Mouse (Mus musculus): ENCODE measurements around the gene Slc22a16. TPM values are rescaled to one million over a fixed set of nuclear protein-coding genes. Genes with fewer than 3 reads are reported as not detected.

Slc22a16 gene
- not detected in 2 replicates for polyA plus RNA-seq (2014; fragmentation: Nextera tagmentation; extraction: Ambion mirVana)

DNA sequence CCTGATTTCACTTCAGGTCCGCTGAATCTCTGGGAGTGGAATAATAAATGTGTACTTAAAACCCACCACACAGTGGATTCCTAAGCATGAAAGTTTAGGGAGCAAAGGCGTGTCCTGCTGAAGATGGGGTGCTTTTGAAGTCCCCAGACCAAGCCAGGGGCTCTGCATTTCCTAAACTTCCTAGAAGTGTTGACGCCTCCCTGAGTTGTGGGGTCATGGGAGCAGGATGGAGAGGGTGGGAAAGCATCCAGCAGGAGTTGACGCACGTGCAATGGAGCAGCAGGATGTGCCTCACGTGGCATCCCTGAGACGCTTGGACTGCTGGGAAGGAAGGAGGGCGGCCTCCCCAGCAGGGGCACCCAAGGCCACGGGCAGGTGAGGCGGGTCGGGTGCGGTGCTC lies at the start of gene Slc22a16:
Gene Slc22a16 (plus strand): TSS at position 301 of the 400 bp plus-strand sequence.
- H3K9me3 ChIP-seq (ENCODE audit: control insufficient read depth, low read length): no peaks in the 10 kb centered on the region
- 94% methylated on average over 12 of the region's 12 CpGs for WGBS
- H3K4me1 ChIP-seq (replicated peaks; ENCODE audit: control insufficient read depth, insufficient read depth, low read length): no peaks in the 10 kb centered on the region
- no peak within 1 kb of the TSS for H3K9ac ChIP-seq (ENCODE audit: low read length)
- no peak within 1 kb of the TSS for H3K4me3 ChIP-seq (ENCODE audit: low read depth, low read length)
- no peaks in the 10 kb centered on the region for H3K27me3 ChIP-seq (ENCODE audit: control insufficient read depth, insufficient read depth, low read length)
- no peak within 1 kb of the TSS for H3K4me2 ChIP-seq (ENCODE audit: low read depth, low read length, severe bottlenecking)
- no peak within 1 kb of the TSS for H3K27ac ChIP-seq (ENCODE audit: low read depth, low read length)
- no peak for DNase-seq (ENCODE audit: low spot score)
- no peaks in the 10 kb centered on the region for H3K36me3 ChIP-seq (ENCODE audit: control insufficient read depth, insufficient read depth, low read length)
- ATAC-seq (replicated peaks; ENCODE audit: low FRiP score): no peak

- WGBS: 12% methylated on average over 12 of the region's 12 CpGs
- H3K27me3 ChIP-seq (ENCODE audit: control insufficient read depth, insufficient read depth, low read length): no peaks in the 10 kb centered on the region
- DNase-seq (ENCODE audit: low spot score) (no peak), ATAC-seq (replicated peaks; ENCODE audit: low FRiP score) (peak; percentile 75)
- peak overlapping the region; percentile 16; the same call in 1 of the 2 replicates for H3K9ac ChIP-seq (ENCODE audit: low read length)
- no peak overlapping the region for H3K4me2 ChIP-seq (ENCODE audit: low read depth, low read length, severe bottlenecking)
- H3K4me3 ChIP-seq (ENCODE audit: low read depth, low read length): no peak overlapping the region
- H3K9me3 ChIP-seq (ENCODE audit: control insufficient read depth, low read length): no peaks in the 10 kb centered on the region
- peak overlapping the region; percentile 42; the same call in 1 of the 2 replicates for H3K27ac ChIP-seq (ENCODE audit: low read depth, low read length)
- H3K4me1 ChIP-seq (replicated peaks; ENCODE audit: control insufficient read depth, insufficient read depth, low read length): peaks cover 5% of the 10 kb centered on the region; the same call in 1 of the 2 replicates
- no peaks in the 10 kb centered on the region for H3K36me3 ChIP-seq (ENCODE audit: control insufficient read depth, insufficient read depth, low read length)
Observed at GRCm38 (mm10) chr10:40521579-40521978, 48.6 kb upstream of the Slc22a16 start.

DNA sequence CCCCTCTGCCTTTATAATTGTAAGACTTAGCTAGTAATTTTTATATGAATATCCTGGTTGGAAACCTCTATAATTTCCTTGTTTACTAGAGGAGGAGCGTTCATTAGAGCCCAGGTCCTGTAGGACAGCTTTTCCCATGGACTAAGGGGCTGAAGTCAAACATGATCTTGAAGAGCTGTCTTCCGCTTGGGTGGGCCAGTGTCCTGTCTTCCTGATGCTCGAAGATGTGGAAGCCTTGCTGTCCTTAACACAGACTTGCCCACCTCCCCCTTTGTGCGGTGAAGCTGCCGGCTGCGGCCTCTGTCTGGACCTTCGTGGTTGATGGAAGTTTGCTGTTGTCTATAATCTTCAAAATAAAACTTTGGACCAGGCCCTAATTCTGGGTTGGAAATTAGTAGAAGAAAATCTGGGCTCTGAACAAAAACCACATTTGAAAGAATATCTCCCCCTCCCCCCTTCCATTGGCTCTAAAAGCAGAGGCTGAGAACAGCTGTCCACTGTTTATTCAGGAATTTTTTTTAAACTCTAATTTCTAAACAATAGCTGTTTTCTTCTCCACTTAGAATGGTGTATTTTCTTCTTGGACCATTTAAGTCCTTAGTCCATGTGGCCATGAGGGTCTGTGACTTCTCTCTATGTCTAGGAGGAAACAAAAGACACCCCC lies 46.7 kb upstream of the Slc22a16 start:
- Histone ChIP-seq H3K27me3 (ENCODE audit: control insufficient read depth, insufficient read depth, low read length) (peaks cover 3% of the 10 kb centered on the region; the same call in 1 of the 2 replicates), H3K4me1 (replicated peaks; ENCODE audit: control insufficient read depth, insufficient read depth, low read length) (peaks cover 5% of the 10 kb centered on the region; the same call in 1 of the 2 replicates), H3K4me3 (ENCODE audit: low read depth, low read length) (no peak overlapping the region), H3K9ac (ENCODE audit: low read length) (no peak overlapping the region), H3K36me3 (ENCODE audit: control insufficient read depth, insufficient read depth, low read length) (no peaks in the 10 kb centered on the region), H3K4me2 (ENCODE audit: low read depth, low read length, severe bottlenecking) (no peak overlapping the region), H3K27ac (ENCODE audit: low read depth, low read length) (no peak overlapping the region), H3K9me3 (ENCODE audit: control insufficient read depth, low read length) (no peaks in the 10 kb centered on the region)
- no peak for ATAC-seq (replicated peaks; ENCODE audit: low FRiP score)
- 71% methylated on average over 7 of the region's 7 CpGs for WGBS
- DNase-seq (ENCODE audit: low spot score): no peak

- Histone ChIP-seq H3K4me2 (ENCODE audit: low read depth, low read length, severe bottlenecking) (no peak overlapping the region), H3K4me3 (ENCODE audit: low read depth, low read length) (no peak overlapping the region), H3K27ac (ENCODE audit: low read depth, low read length) (no peak overlapping the region), H3K9me3 (ENCODE audit: control insufficient read depth, low read length) (no peaks in the 10 kb centered on the region), H3K27me3 (ENCODE audit: control insufficient read depth, insufficient read depth, low read length) (peaks cover 3% of the 10 kb centered on the region; the same call in 1 of the 2 replicates), H3K9ac (ENCODE audit: low read length) (no peak overlapping the region), H3K4me1 (replicated peaks; ENCODE audit: control insufficient read depth, insufficient read depth, low read length) (peaks cover 3% of the 10 kb centered on the region; the same call in 1 of the 2 replicates), H3K36me3 (ENCODE audit: control insufficient read depth, insufficient read depth, low read length) (no peaks in the 10 kb centered on the region)
- ATAC-seq (replicated peaks; ENCODE audit: low FRiP score): no peak
- 82% methylated on average over 9 of the region's 9 CpGs for WGBS
- no peak for DNase-seq (ENCODE audit: low spot score)
Observed at GRCm38 (mm10) chr10:40524032-40524806, 45.9 kb upstream of the Slc22a16 start.

GRCm38 (mm10) chr10:40524991-40525390 lies 45.1 kb upstream of the Slc22a16 start:
- Histone ChIP-seq H3K27ac (ENCODE audit: low read depth, low read length) (no peak overlapping the region), H3K9ac (ENCODE audit: low read length) (no peak overlapping the region), H3K9me3 (ENCODE audit: control insufficient read depth, low read length) (no peaks in the 10 kb centered on the region), H3K36me3 (ENCODE audit: control insufficient read depth, insufficient read depth, low read length) (no peaks in the 10 kb centered on the region), H3K4me2 (ENCODE audit: low read depth, low read length, severe bottlenecking) (no peak overlapping the region), H3K4me1 (replicated peaks; ENCODE audit: control insufficient read depth, insufficient read depth, low read length) (peaks cover 3% of the 10 kb centered on the region; the same call in 1 of the 2 replicates), H3K4me3 (ENCODE audit: low read depth, low read length) (no peak overlapping the region), H3K27me3 (ENCODE audit: control insufficient read depth, insufficient read depth, low read length) (peaks cover 3% of the 10 kb centered on the region; the same call in 1 of the 2 replicates)
- DNase-seq (ENCODE audit: low spot score) (no peak), ATAC-seq (replicated peaks; ENCODE audit: low FRiP score) (no peak)
- 34% methylated on average over 10 of the region's 10 CpGs for WGBS

- Histone ChIP-seq H3K4me3 (ENCODE audit: low read depth, low read length) (no peak overlapping the region), H3K4me1 (replicated peaks; ENCODE audit: control insufficient read depth, insufficient read depth, low read length) (peaks cover 3% of the 10 kb centered on the region; the same call in 1 of the 2 replicates), H3K36me3 (ENCODE audit: control insufficient read depth, insufficient read depth, low read length) (no peaks in the 10 kb centered on the region), H3K4me2 (ENCODE audit: low read depth, low read length, severe bottlenecking) (no peak overlapping the region), H3K9me3 (ENCODE audit: control insufficient read depth, low read length) (no peaks in the 10 kb centered on the region), H3K27me3 (ENCODE audit: control insufficient read depth, insufficient read depth, low read length) (peaks cover 3% of the 10 kb centered on the region; the same call in 1 of the 2 replicates), H3K9ac (ENCODE audit: low read length) (no peak overlapping the region), H3K27ac (ENCODE audit: low read depth, low read length) (no peak overlapping the region)
- DNase-seq (ENCODE audit: low spot score) (no peak), ATAC-seq (replicated peaks; ENCODE audit: low FRiP score) (no peak)
- WGBS: 80% methylated on average over 9 of the region's 9 CpGs
Observed at GRCm38 (mm10) chr10:40525616-40526155, 44.5 kb upstream of the Slc22a16 start.

DNA sequence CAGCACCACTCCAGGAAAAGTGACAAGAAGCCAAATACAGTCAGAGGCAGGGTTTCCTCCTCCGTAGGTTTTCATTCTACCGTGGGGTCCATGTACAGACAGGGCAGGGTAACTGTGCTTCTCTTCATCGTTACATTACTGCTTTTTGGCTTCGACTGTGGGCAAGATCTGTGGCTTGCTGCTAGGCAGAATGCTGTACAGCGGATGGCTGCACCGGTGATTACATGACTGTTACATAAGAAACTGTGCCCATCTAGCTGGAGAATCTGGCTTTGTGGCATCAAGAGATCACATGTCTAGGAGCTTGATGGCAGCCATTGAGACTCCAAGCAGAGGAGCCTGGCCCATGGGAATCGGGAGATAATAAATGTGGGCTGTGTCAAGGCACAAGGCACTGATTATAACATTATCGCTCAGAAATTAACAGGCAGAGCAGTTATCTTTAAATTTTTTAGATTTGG lies 43.8 kb upstream of the Slc22a16 start:
- H3K9me3 ChIP-seq (ENCODE audit: control insufficient read depth, low read length): no peaks in the 10 kb centered on the region

DNA sequence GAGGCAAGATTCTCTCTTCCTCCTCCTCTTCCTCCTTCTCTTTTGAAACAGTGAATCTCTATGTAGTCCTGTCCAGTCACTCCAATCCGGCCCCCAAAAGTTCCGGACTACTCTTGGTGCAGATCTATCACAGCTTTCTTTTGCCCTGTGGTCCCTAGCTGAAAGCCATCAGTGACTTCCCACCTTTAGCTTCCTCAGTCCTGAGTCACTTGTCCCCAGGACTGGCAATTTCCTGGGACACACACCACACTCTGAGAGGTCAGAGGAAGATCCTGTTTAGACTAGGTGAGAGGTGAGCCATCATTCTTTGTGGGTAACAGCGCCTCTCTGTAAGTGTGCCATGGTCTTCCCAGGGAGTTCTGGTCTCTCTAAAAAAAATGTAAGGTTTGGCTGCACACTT lies 43.1 kb upstream of the Slc22a16 start:
- Histone ChIP-seq H3K27me3 (ENCODE audit: control insufficient read depth, insufficient read depth, low read length) (peaks cover 3% of the 10 kb centered on the region; the same call in 1 of the 2 replicates), H3K9me3 (ENCODE audit: control insufficient read depth, low read length) (no peaks in the 10 kb centered on the region), H3K4me2 (ENCODE audit: low read depth, low read length, severe bottlenecking) (no peak overlapping the region), H3K4me1 (replicated peaks; ENCODE audit: control insufficient read depth, insufficient read depth, low read length) (peaks cover 2% of the 10 kb centered on the region; the same call in 1 of the 2 replicates), H3K4me3 (ENCODE audit: low read depth, low read length) (no peak overlapping the region), H3K9ac (ENCODE audit: low read length) (no peak overlapping the region), H3K36me3 (ENCODE audit: control insufficient read depth, insufficient read depth, low read length) (no peaks in the 10 kb centered on the region), H3K27ac (ENCODE audit: low read depth, low read length) (no peak overlapping the region)
- WGBS: 76% methylated on average over 3 of the region's 3 CpGs
- DNase-seq (ENCODE audit: low spot score) (no peak), ATAC-seq (replicated peaks; ENCODE audit: low FRiP score) (no peak)

More for the DNA sequence above, 43.8 kb upstream of the Slc22a16 start:
- Histone ChIP-seq H3K27ac (ENCODE audit: low read depth, low read length) (no peak overlapping the region), H3K36me3 (ENCODE audit: control insufficient read depth, insufficient read depth, low read length) (no peaks in the 10 kb centered on the region), H3K9ac (ENCODE audit: low read length) (no peak overlapping the region), H3K4me3 (ENCODE audit: low read depth, low read length) (no peak overlapping the region), H3K4me1 (replicated peaks; ENCODE audit: control insufficient read depth, insufficient read depth, low read length) (peaks cover 3% of the 10 kb centered on the region; the same call in 1 of the 2 replicates), H3K4me2 (ENCODE audit: low read depth, low read length, severe bottlenecking) (no peak overlapping the region), H3K27me3 (ENCODE audit: control insufficient read depth, insufficient read depth, low read length) (peaks cover 3% of the 10 kb centered on the region; the same call in 1 of the 2 replicates)
- DNase-seq (ENCODE audit: low spot score) (no peak), ATAC-seq (replicated peaks; ENCODE audit: low FRiP score) (no peak)
- WGBS: 87% methylated on average over 8 of the region's 8 CpGs

Data from forebrain, embryonic 11.5 days (tissue).